Mouse (Mus musculus) stomach, postnatal 0 days (tissue): ENCODE results near the gene Abr.

Source experiments
- CTCF ChIP-seq: IDR thresholded peaks from 2 replicates; pipeline ENCODE4 v1.5.1; 2016; ENCODE audit warnings: antibody characterized with exemption, low read depth, mild to moderate bottlenecking, moderate library complexity
- EP300 ChIP-seq: optimal IDR thresholded peaks from 2 replicates; pipeline ENCODE3; 2016; ENCODE audit warnings: antibody characterized with exemption

DNA sequence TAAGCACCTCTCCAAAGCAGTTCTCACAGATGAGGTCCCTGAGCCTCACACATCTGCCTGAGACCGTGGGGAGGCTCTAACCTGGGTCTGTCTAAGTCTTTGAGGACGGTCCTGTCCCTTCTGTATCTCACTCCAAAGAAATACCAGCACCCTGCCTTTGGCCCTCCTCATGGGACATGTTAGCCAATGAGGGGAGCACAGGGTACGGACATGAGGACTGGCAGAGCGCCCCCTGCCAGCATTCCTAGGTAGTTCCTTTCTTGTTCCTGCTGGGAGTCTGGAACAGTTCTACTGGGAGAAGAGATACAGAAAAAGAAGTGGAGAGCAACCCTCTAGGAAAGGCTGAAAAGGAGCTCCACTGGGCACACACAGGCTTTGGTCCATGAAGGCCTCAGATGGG, 111.1 kb downstream of the Abr start:
- peak; percentile 59 for TF ChIP-seq CTCF
- TF ChIP-seq EP300: no peak
